In the genomic region with DNA sequence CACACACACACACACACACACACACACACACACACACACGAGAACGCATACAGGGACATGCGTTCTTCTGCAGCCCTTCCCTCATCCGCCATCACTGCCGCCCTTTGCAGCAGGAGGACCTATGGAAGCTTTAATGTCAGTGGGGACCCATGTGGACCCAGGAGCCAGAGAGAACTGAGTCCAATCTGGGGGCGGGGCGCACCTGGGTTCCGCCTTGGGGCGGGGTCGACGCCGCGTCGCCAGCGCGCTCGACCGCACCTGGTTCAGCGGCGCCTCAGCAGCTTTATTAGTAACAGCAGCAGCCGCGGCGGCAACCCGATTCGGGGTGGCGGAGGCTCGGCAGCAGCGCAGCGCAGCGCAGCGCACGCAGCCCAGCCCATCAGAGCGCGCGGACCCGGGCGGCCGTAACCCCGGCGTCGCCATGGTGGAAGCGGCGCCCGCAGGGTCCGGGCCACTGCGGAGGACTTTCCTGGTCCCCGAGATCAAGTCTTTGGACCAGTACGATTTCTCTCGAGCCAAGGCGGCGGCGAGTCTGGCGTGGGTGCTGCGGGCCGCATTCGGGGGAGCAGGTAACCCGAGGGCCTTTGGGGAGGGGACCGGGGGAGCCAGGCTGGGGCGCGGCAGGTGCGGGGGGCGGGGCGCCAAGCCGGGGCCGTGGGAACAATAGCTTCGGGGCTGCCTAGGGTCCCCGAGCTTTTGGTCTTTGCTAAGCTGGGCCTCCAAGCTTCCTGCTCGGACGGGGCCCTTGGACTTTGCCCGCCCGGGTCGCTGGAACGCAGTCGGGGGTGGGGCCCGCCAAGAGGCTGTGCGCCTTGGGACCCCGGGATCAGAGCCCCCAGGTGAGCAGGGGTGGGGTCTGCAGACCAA, we compare ENCODE assay signal across 8 mouse cellular contexts. TPM values are rescaled to one million over a fixed set of nuclear protein-coding genes. Genes with fewer than 3 reads are reported as not detected.
DNase-seq lines count a peak whose midpoint lies in the region; ATAC-seq and TF ChIP-seq lines count a peak whose summit lies in the region.

No protein-coding gene starts in this region.

- peak overlapping the region in 2 of 3 experiments; percentile 47 to 58 for H3K4me3 ChIP-seq in CH12.LX (replicated peaks in 1 of 3; ENCODE audit: low read depth in 2 of 3, low read length in 2 of 3, poor library complexity in 1 of 3)
- H3K4me3 ChIP-seq in lung, embryonic 15.5 days = peak overlapping the region; percentile 55

- peak overlapping the region; percentile 10; the same call in 1 of the 2 replicates for H3K9ac ChIP-seq in CH12.LX (ENCODE audit: insufficient read depth, low read depth)
- peak overlapping the region; percentile 47 for H3K9ac ChIP-seq in lung, embryonic 15.5 days

- in situ Hi-C loops in CH12.LX (cut with MboI; ENCODE audit: low pct_ligation_motif_present, low pct_unique_long_range_greater_than_20kb, low sequenced_read_pairs) = no loop called here

- TF ChIP-seq CTCF in CH12.LX (conservative IDR thresholded peaks at IDR 0.05 in 1 of 2, IDR thresholded peaks at IDR 0.05 in 1 of 2; ENCODE audit: low read depth in 2 of 2, low read length in 2 of 2) = no peak

- WGBS in lung, embryonic 15.5 days = 1% methylated on average over 77 of the region's 77 CpGs

- H3K27me3 ChIP-seq in CH12.LX (replicated peaks) = peaks cover 24% of the 10 kb centered on the region
- peaks cover 23% of the 10 kb centered on the region for H3K27me3 ChIP-seq in lung, embryonic 15.5 days

- H3K4me1 ChIP-seq in CH12.LX (ENCODE audit: control insufficient read depth in 1 of 2, insufficient read depth in 2 of 2) = no peaks in the 10 kb centered on the region; a peak in 1 of 4 replicates
- 0 out of 2 replicates have a peak, but pooled peaks cover 7% of the 10 kb centered on the region for H3K4me1 ChIP-seq in lung, embryonic 15.5 days

- no peaks in the 10 kb centered on the region for H3K9me3 ChIP-seq in CH12.LX (replicated peaks; ENCODE audit: low read length)
- no peaks in the 10 kb centered on the region for H3K9me3 ChIP-seq in lung, embryonic 15.5 days

- peak; percentile 40 to 65 for ATAC-seq in hematopoietic stem cell, adult 5-6 weeks (replicated peaks in 1 of 2; ENCODE audit: insufficient read depth in 1 of 2, low FRiP score in 2 of 2, low TSS enrichment in 1 of 2, low read depth in 1 of 2, poor library complexity in 2 of 2, severe bottlenecking in 2 of 2)
- ATAC-seq in lung, embryonic 15.5 days (ENCODE audit: borderline replicate concordance, extremely low read depth, low FRiP score, low TSS enrichment) = peak; percentile 72

- peak; percentile 38 for DNase-seq in CH12.LX (ENCODE audit: extremely low read depth)
- peak; percentile 67 for DNase-seq in adrenal gland, postnatal 14 days
- DNase-seq in embryo, embryonic 9.5 days (ENCODE audit: extremely low spot score) = peak; percentile 72
- peak; percentile 58 to 64 for DNase-seq in layer of hippocampus, adult 8-10 months (ENCODE audit: low spot score in 2 of 2)
- peak; percentile 76 for DNase-seq in retina, postnatal 1 day
- no peak for DNase-seq in spleen, postnatal 4 days (ENCODE audit: low spot score in 2 of 2)

- H3K79me2 ChIP-seq in CH12.LX (replicated peaks; ENCODE audit: control insufficient read depth, extremely low read depth, insufficient read depth, poor library complexity, severe bottlenecking) = no peaks in the 10 kb centered on the region

- H3K27ac ChIP-seq in CH12.LX (ENCODE audit: insufficient read depth, low read depth) = no peak overlapping the region
- peak overlapping the region; percentile 74 for H3K27ac ChIP-seq in lung, embryonic 15.5 days

- peak; percentile 28; the same call in 1 of the 2 replicates for TF ChIP-seq POLR2A in CH12.LX (IDR thresholded peaks at IDR 0.05; ENCODE audit: low read depth, low read length)

- H3K4me2 ChIP-seq in CH12.LX (ENCODE audit: insufficient read depth, low read depth, poor library complexity, severe bottlenecking) = peak overlapping the region; percentile 82
- peak overlapping the region; percentile 71 for H3K4me2 ChIP-seq in lung, embryonic 15.5 days

- H3K36me3 ChIP-seq in CH12.LX (replicated peaks in 1 of 2; ENCODE audit: control insufficient read depth in 1 of 2, insufficient read depth in 1 of 2, low read length in 1 of 2) = no peaks in the 10 kb centered on the region
- H3K36me3 ChIP-seq in lung, embryonic 15.5 days = no peaks in the 10 kb centered on the region

- dilution Hi-C loops in CH12.LX (cut with MboI; ENCODE audit: extremely low pct_ligation_motif_present, extremely low pct_unique_long_range_greater_than_20kb, low sequenced_read_pairs) = no loop called here

- TF ChIP-seq EP300 in CH12.LX (IDR thresholded peaks at IDR 0.05; ENCODE audit: low read length) = no peak

- TF ChIP-seq RAD21 in CH12.LX (IDR thresholded peaks at IDR 0.05; ENCODE audit: low read depth, low read length) = no peak

TF ChIP-seq in CH12.LX, 34 proteins besides CTCF, POLR2A, EP300 and RAD21:
- TF ChIP-seq MAZ (IDR thresholded peaks at IDR 0.05; ENCODE audit: low read depth, low read length) (no peak), CHD1 (IDR thresholded peaks at IDR 0.05; ENCODE audit: low read depth, low read length) (no peak), ELF1 (IDR thresholded peaks at IDR 0.05; ENCODE audit: low read depth, low read length) (0 out of 2 replicates have a peak, but pooled peaks have one; percentile 24), NRF1 (IDR thresholded peaks at IDR 0.05; ENCODE audit: low read depth, low read length) (0 out of 2 replicates have a peak, but pooled peaks have one; percentile 10)

RNA-seq across cellular contexts. Expression of a gene that starts 0.5 kb away (rescaled TPM):
- total RNA-seq in CH12.LX (2012; rRNA removed) = 0.51 and 0.67 TPM in 2 replicates
- total RNA-seq in CH12.LX (2014; rRNA removed) = not detected in 2 replicates
- polyA plus RNA-seq in CH12.LX (2012; ENCODE audit: insufficient read length, low read depth) = 0.36 and 0.50 TPM in 2 replicates
- total RNA-seq in adrenal gland, postnatal 14 days (2021) = 8.8 and 10.3 TPM in 2 replicates
- 3.9 TPM in 2 replicates for total RNA-seq in hematopoietic stem cell, adult 5-6 weeks (2017)
- total RNA-seq in layer of hippocampus, adult 8-10 months (2022) = 10 to 100 TPM; 31.9 to 34.0 (median 32.6) TPM
- polyA plus RNA-seq in lung, embryonic 15.5 days (2015; fragmentation: Nextera tagmentation; extraction: Ambion mirVana) = 5.8 and 6.9 TPM in 2 replicates

RNA-seq across cellular contexts. Expression of a gene that starts 19.8 kb away (rescaled TPM):
- total RNA-seq in CH12.LX (2012; rRNA removed) = 0.84 and 1.1 TPM in 2 replicates
- total RNA-seq in CH12.LX (2014; rRNA removed) = not detected in 2 replicates
- polyA plus RNA-seq in CH12.LX (2012; ENCODE audit: insufficient read length, low read depth) = 0.60 and 1.0 TPM in 2 replicates
- total RNA-seq in adrenal gland, postnatal 14 days (2021) = 0.52 TPM in 1 of 2 replicates, not detected in the other
- total RNA-seq in hematopoietic stem cell, adult 5-6 weeks (2017) = 0.69 and 2.0 TPM in 2 replicates
- total RNA-seq in layer of hippocampus, adult 8-10 months (2022) = under 1 TPM in 1 of 4 experiments, not detected in 3; 0.56 TPM
- 0.77 and 1.1 TPM in 2 replicates for polyA plus RNA-seq in lung, embryonic 15.5 days (2015; fragmentation: Nextera tagmentation; extraction: Ambion mirVana)

RNA-seq across cellular contexts. Expression of a gene that starts 33.5 kb away (rescaled TPM):
- total RNA-seq in CH12.LX (2012; rRNA removed) (60.7 and 62.7 TPM in 2 replicates), CH12.LX (2014; rRNA removed) (46.1 and 49.9 TPM in 2 replicates)
- polyA plus RNA-seq in CH12.LX (2012; ENCODE audit: insufficient read length, low read depth) = 57.1 and 62.0 TPM in 2 replicates
- total RNA-seq in adrenal gland, postnatal 14 days (2021) = 31.5 and 38.2 TPM in 2 replicates
- total RNA-seq in hematopoietic stem cell, adult 5-6 weeks (2017) = 56.6 and 75.0 TPM in 2 replicates
- 10 to 100 TPM; 39.1 to 45.9 (median 41.4) TPM for total RNA-seq in layer of hippocampus, adult 8-10 months (2022)
- polyA plus RNA-seq in lung, embryonic 15.5 days (2015; fragmentation: Nextera tagmentation; extraction: Ambion mirVana) = 58.0 and 61.8 TPM in 2 replicates

RNA-seq across cellular contexts. Expression of a gene that starts 33.7 kb away (rescaled TPM):
- total RNA-seq in CH12.LX (2012; rRNA removed) (70.2 and 85.3 TPM in 2 replicates), CH12.LX (2014; rRNA removed) (38.8 and 39.0 TPM in 2 replicates)
- polyA plus RNA-seq in CH12.LX (2012; ENCODE audit: insufficient read length, low read depth) = 62.7 and 86.0 TPM in 2 replicates
- 121 TPM in 2 replicates for total RNA-seq in adrenal gland, postnatal 14 days (2021)
- total RNA-seq in hematopoietic stem cell, adult 5-6 weeks (2017) = 209 and 215 TPM in 2 replicates
- 100 to 1,000 TPM in 1 of 4 experiments, 10 to 100 TPM in 3; 42.2 to 100 (median 80.9) TPM for total RNA-seq in layer of hippocampus, adult 8-10 months (2022)
- polyA plus RNA-seq in lung, embryonic 15.5 days (2015; fragmentation: Nextera tagmentation; extraction: Ambion mirVana) = 83.5 and 91.0 TPM in 2 replicates

RNA-seq across cellular contexts. Expression of a gene that starts 37.7 kb away (rescaled TPM):
- total RNA-seq in CH12.LX (2012; rRNA removed) (0.29 and 0.38 TPM in 2 replicates), CH12.LX (2014; rRNA removed) (not detected in 2 replicates)
- 0.56 TPM in 1 of 2 replicates, not detected in the other for polyA plus RNA-seq in CH12.LX (2012; ENCODE audit: insufficient read length, low read depth)
- not detected in 2 replicates for total RNA-seq in adrenal gland, postnatal 14 days (2021)
- total RNA-seq in hematopoietic stem cell, adult 5-6 weeks (2017) = not detected in 2 replicates
- total RNA-seq in layer of hippocampus, adult 8-10 months (2022) = not detected
- polyA plus RNA-seq in lung, embryonic 15.5 days (2015; fragmentation: Nextera tagmentation; extraction: Ambion mirVana) = 0.12 TPM in 1 of 2 replicates, not detected in the other

Comparison
In these comparisons a context has a peak if more than half of its experiments do, and no peak if none do; other contexts are left out.
1. DNase-seq: peak in CH12.LX (single experiment), adrenal gland, postnatal 14 days (single experiment), embryo, embryonic 9.5 days (single experiment), layer of hippocampus, adult 8-10 months (2 of 2) and retina, postnatal 1 day (single experiment); none in spleen, postnatal 4 days (0 of 2).